Mouse (Mus musculus) spleen, postnatal 0 days (tissue): ENCODE results near the gene Trim75. TPM values are rescaled to one million over a fixed set of nuclear protein-coding genes. Genes with fewer than 3 reads are reported as not detected.

ENCODE experiments used
- polyA plus RNA-seq: library from polyadenylated mRNA; unstranded; fragments of >200 nt; fragmentation: Nextera tagmentation; extraction: Ambion mirVana; gene quantifications from 2 replicates; pipeline ENCODE4 v1.2.1, GENCODE M21; 2015

Trim75 gene
- not detected in 2 replicates for polyA plus RNA-seq

DNA sequence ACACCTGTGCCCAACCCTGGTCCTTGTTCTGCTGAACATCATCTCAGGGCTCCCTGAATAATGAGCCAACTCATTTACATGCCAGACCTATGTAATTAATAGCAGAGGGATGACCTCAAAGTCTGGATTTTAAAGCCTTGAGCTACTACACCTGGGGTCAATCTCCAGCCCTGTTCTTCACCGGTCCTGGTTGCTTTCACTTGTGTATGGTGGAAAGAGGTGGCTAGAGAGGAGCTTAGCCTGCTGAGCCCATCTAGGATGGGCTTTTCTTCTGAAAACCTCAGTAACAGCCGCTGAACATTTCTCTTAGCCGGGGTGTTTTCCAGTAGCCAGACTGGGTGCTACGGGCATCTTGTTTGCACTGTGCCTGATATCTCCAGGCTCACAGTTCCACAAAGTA lies at the start of gene Trim75:
Gene Trim75 (minus strand): TSS at position 101 of the 400 bp plus-strand sequence.

GRCm38 (mm10) chr8:65037117-65037533 lies 49.5 kb upstream of the Trim75 start, which contains the start of gene Apela:
Apela (minus strand) TSS chr8:65037336.

DNA sequence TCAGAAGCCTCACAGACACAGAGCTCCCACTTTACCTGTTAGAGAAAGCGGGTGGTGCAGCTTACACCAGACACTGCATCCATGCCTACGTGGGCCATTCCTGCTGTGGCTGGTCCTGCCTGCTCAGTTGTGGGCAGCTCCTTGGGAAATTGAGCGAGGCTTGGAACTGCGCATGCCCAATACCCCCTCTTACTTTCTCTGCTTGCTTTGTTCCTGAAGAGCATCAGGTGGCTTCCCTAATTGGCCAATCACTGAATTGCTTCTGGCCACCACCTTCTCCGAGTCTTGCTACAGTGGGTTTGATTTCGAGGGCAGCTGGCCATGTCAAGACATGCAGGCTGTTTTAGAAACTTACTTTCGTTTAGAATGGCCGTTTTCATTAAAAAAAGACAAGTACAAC lies 30.8 kb upstream of the Trim75 start, which contains the start of the genes Trim61 and Trim60:
Gene Trim61 (minus strand): TSS at position 101 of the 400 bp plus-strand sequence.
Gene Trim60 (minus strand): TSS at position 162 of the 400 bp plus-strand sequence.

DNA sequence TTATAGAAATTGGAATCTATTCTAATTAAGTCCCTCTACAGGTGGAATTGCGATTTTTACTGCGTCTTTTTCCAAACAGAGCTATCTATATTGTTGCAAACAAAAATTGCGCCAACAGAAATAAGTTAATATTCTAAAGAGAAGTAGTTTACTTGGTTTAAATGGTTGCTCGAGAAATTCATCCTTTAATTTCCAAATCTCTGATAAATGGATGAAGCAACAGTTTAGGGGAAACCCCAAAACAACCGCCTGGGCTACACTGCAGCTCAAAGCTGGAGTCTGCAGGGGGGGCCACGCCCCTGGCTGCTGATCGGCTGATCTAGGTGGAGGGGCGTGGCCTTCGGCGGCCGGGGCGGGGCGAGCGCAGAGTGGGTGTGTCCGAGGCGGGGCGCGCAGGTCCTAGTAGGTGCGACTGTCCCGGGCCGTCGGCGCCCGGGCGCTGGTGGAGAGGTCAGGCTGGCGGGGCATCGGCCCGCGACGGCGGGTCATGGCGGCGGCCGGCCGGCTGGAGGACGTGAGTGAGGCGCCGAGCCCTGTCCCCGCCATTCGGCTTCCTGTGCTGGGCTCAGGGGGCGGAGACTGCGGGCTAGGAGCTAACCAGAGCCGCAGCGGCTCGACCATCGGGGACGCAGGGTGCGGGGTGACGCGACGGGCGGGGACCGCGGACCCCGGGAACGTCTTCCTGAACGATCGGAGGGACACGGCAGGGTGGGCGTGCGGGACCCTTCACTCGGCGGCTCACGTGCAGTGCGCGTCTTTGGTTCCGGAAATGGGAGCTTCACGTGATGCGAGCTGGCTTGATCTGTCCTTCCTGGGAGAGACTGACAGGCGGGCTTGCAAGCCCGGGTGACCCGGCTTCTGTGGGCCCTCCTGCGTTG lies 40.6 kb downstream of the Trim75 start, which contains the start of gene Tmem192:
Gene Tmem192 (plus strand): TSS at position 366 of the 878 bp plus-strand sequence.

Other genes with a start within 250 kb of the Trim75 start
- gene Klhl2, start 137.8 kb downstream of the Trim75 start, polyA plus RNA-seq, result 5.8 and 6.5 TPM in 2 replicates
- gene Tmem192, start 40.6 kb downstream of the Trim75 start, polyA plus RNA-seq, result 28.6 and 31.4 TPM in 2 replicates
- gene Trim61, start 30.7 kb upstream of the Trim75 start, polyA plus RNA-seq, result 0.08 and 0.16 TPM in 2 replicates
- not detected in 2 replicates for gene Trim60, start 30.8 kb upstream of the Trim75 start, polyA plus RNA-seq
- 5.8 and 7.0 TPM in 2 replicates for gene Apela, start 49.5 kb upstream of the Trim75 start, polyA plus RNA-seq
- not detected in 2 replicates for gene Gm10663, start 87.2 kb upstream of the Trim75 start, polyA plus RNA-seq
- not detected in 2 replicates for gene BC030870, start 141.7 kb upstream of the Trim75 start, polyA plus RNA-seq